Mouse (Mus musculus) cerebellum, adult 9-10 months (tissue): ENCODE data around the gene Ecsit.

Experiments
- DNase-seq: peaks from one replicate; pipeline ENCODE4 v3.0.0; 2022

The Ecsit gene

GRCm38 (mm10) chr9:22085022-22085834 lies at the start of gene Ecsit:
Gene Ecsit (minus strand): TSS chr9:22085438.
- DNase-seq = peak; percentile 98

- DNase-seq = no peak
These were observed 49.1 kb upstream of the Ecsit start for GRCm38 (mm10) chr9:22134246-22134890.

- no peak for DNase-seq
These were observed 47.0 kb upstream of the Ecsit start for GRCm38 (mm10) chr9:22132220-22132619.

GRCm38 (mm10) chr9:22131226-22131981 lies 46.2 kb upstream of the Ecsit start:
- no peak for DNase-seq

GRCm38 (mm10) chr9:22125246-22126027 lies 40.2 kb upstream of the Ecsit start:
- DNase-seq = no peak

GRCm38 (mm10) chr9:22124169-22124568 lies 38.9 kb upstream of the Ecsit start:
- no peak for DNase-seq

- no peak for DNase-seq
These were observed 37.9 kb upstream of the Ecsit start for GRCm38 (mm10) chr9:22123069-22123609.

- DNase-seq = no peak
These were observed 36.8 kb upstream of the Ecsit start for GRCm38 (mm10) chr9:22122005-22122404.

- no peak for DNase-seq
These were observed 36.3 kb upstream of the Ecsit start for GRCm38 (mm10) chr9:22121545-22121944.

- DNase-seq = no peak
These were observed 34.3 kb upstream of the Ecsit start for GRCm38 (mm10) chr9:22119543-22119942.

GRCm38 (mm10) chr9:22117754-22118456 lies 32.7 kb upstream of the Ecsit start:
- peak; percentile 85 for DNase-seq

- peak; percentile 98 for DNase-seq
These were observed 31.6 kb upstream of the Ecsit start, which contains the start of gene Elof1 for GRCm38 (mm10) chr9:22116740-22117426. Gene Elof1 (minus strand): TSS chr9:22117172.

GRCm38 (mm10) chr9:22116086-22116485 lies 30.8 kb upstream of the Ecsit start:
- no peak for DNase-seq

- no peak for DNase-seq
These were observed 30.4 kb upstream of the Ecsit start for GRCm38 (mm10) chr9:22115635-22116034.

- no peak for DNase-seq
These were observed 23.0 kb upstream of the Ecsit start for GRCm38 (mm10) chr9:22108194-22108593.

GRCm38 (mm10) chr9:22099922-22100321 lies 14.7 kb upstream of the Ecsit start:
- DNase-seq = no peak

- DNase-seq = no peak
These were observed 13.9 kb upstream of the Ecsit start, which contains the start of gene Cnn1 for GRCm38 (mm10) chr9:22098993-22099696. Gene Cnn1 (plus strand): TSS chr9:22099216.

- peak; percentile 86 for DNase-seq
These were observed 10.6 kb upstream of the Ecsit start for GRCm38 (mm10) chr9:22095854-22096307.

- no peak for DNase-seq
These were observed 7.5 kb upstream of the Ecsit start for GRCm38 (mm10) chr9:22092746-22093145.

- DNase-seq = no peak
These were observed 4.7 kb upstream of the Ecsit start for GRCm38 (mm10) chr9:22089986-22090385.
